Mouse (Mus musculus): ENCODE results near the gene Gm20388. TPM values are rescaled to one million over a fixed set of nuclear protein-coding genes. Genes with fewer than 3 reads are reported as not detected.

Gene Gm20388
- polyA plus RNA-seq, 1 experiment from 2014 or later, result 5.3 TPM

- WGBS, result 79% methylated on average over 12 of the region's 12 CpGs
- Histone ChIP-seq H3K9me3 (ENCODE audit: control insufficient read depth, low read length) (no peaks in the 10 kb centered on the region), H3K27ac (ENCODE audit: low read depth, low read length) (no peak overlapping the region), H3K4me1 (replicated peaks; ENCODE audit: control insufficient read depth, insufficient read depth, low read length) (peaks cover 48% of the 10 kb centered on the region), H3K27me3 (replicated peaks; ENCODE audit: control insufficient read depth, insufficient read depth, low read length) (no peaks in the 10 kb centered on the region), H3K9ac (ENCODE audit: low read depth, low read length) (no peak overlapping the region), H3K4me2 (no peak overlapping the region), H3K4me3 (ENCODE audit: low read depth, low read length) (no peak overlapping the region), H3K36me3 (ENCODE audit: control insufficient read depth, insufficient read depth, low read length) (no peaks in the 10 kb centered on the region)
- ATAC-seq (replicated peaks; ENCODE audit: low FRiP score) (no peak), DNase-seq (ENCODE audit: low spot score) (no peak)
Measured at GRCm38 (mm10) chr8:120406008-120406632, 495.5 kb downstream of the Gm20388 start.

GRCm38 (mm10) chr8:120407701-120408240 is 497.1 kb downstream of the Gm20388 start:
- Histone ChIP-seq H3K4me2 (no peak overlapping the region), H3K36me3 (ENCODE audit: control insufficient read depth, insufficient read depth, low read length) (no peaks in the 10 kb centered on the region), H3K27me3 (replicated peaks; ENCODE audit: control insufficient read depth, insufficient read depth, low read length) (no peaks in the 10 kb centered on the region), H3K4me3 (ENCODE audit: low read depth, low read length) (no peak overlapping the region), H3K27ac (ENCODE audit: low read depth, low read length) (peak overlapping the region; percentile 30; the same call in 1 of the 2 replicates), H3K9ac (ENCODE audit: low read depth, low read length) (0 out of 2 replicates have a peak overlapping the region, but pooled peaks have one; percentile 13), H3K9me3 (ENCODE audit: control insufficient read depth, low read length) (no peaks in the 10 kb centered on the region), H3K4me1 (replicated peaks; ENCODE audit: control insufficient read depth, insufficient read depth, low read length) (peaks cover 51% of the 10 kb centered on the region)
- ATAC-seq (replicated peaks; ENCODE audit: low FRiP score) (peak; percentile 50; the same call in 1 of the 2 replicates), DNase-seq (ENCODE audit: low spot score) (no peak)
- 14% methylated on average over 9 of the region's 9 CpGs for WGBS

- peak overlapping the region; percentile 30; the same call in 1 of the 2 replicates for H3K27ac ChIP-seq (ENCODE audit: low read depth, low read length)
- WGBS, result 47% methylated on average over 14 of the region's 14 CpGs
- H3K27me3 ChIP-seq (replicated peaks; ENCODE audit: control insufficient read depth, insufficient read depth, low read length), result peaks cover 3% of the 10 kb centered on the region; the same call in 1 of the 2 replicates
- ATAC-seq (replicated peaks; ENCODE audit: low FRiP score) (no peak), DNase-seq (ENCODE audit: low spot score) (no peak)
- no peak overlapping the region for H3K4me3 ChIP-seq (ENCODE audit: low read depth, low read length)
- 0 out of 2 replicates have a peak overlapping the region, but pooled peaks have one; percentile 13 for H3K9ac ChIP-seq (ENCODE audit: low read depth, low read length)
- peaks cover 52% of the 10 kb centered on the region for H3K4me1 ChIP-seq (replicated peaks; ENCODE audit: control insufficient read depth, insufficient read depth, low read length)
- H3K36me3 ChIP-seq (ENCODE audit: control insufficient read depth, insufficient read depth, low read length), result no peaks in the 10 kb centered on the region
- H3K4me2 ChIP-seq, result no peak overlapping the region
- no peaks in the 10 kb centered on the region for H3K9me3 ChIP-seq (ENCODE audit: control insufficient read depth, low read length)
Measured at GRCm38 (mm10) chr8:120408241-120409215, 497.9 kb downstream of the Gm20388 start.

GRCm38 (mm10) chr8:120409371-120410013 is 498.9 kb downstream of the Gm20388 start:
- DNase-seq (ENCODE audit: low spot score), result no peak
- peak overlapping the region; percentile 22; the same call in 1 of the 2 replicates for H3K9ac ChIP-seq (ENCODE audit: low read depth, low read length)
- no peaks in the 10 kb centered on the region for H3K36me3 ChIP-seq (ENCODE audit: control insufficient read depth, insufficient read depth, low read length)
- ATAC-seq (replicated peaks; ENCODE audit: low FRiP score), result peak; percentile 34; the same call in 1 of the 2 replicates
- no peak overlapping the region for H3K4me3 ChIP-seq (ENCODE audit: low read depth, low read length)
- H3K4me2 ChIP-seq, result no peak overlapping the region
- 58% methylated on average over 11 of the region's 11 CpGs for WGBS
- H3K27ac ChIP-seq (ENCODE audit: low read depth, low read length), result no peak overlapping the region; the same call in 1 of the 2 replicates
- H3K9me3 ChIP-seq (ENCODE audit: control insufficient read depth, low read length), result no peaks in the 10 kb centered on the region
- H3K27me3 ChIP-seq (replicated peaks; ENCODE audit: control insufficient read depth, insufficient read depth, low read length), result peaks cover 4% of the 10 kb centered on the region; the same call in 1 of the 2 replicates
- peaks cover 47% of the 10 kb centered on the region for H3K4me1 ChIP-seq (replicated peaks; ENCODE audit: control insufficient read depth, insufficient read depth, low read length)

GRCm38 (mm10) chr8:120411059-120411458 is 500.4 kb downstream of the Gm20388 start:
- Histone ChIP-seq H3K4me2 (no peak overlapping the region), H3K9me3 (ENCODE audit: control insufficient read depth, low read length) (no peaks in the 10 kb centered on the region), H3K27me3 (replicated peaks; ENCODE audit: control insufficient read depth, insufficient read depth, low read length) (peaks cover 4% of the 10 kb centered on the region; the same call in 1 of the 2 replicates), H3K27ac (ENCODE audit: low read depth, low read length) (no peak overlapping the region), H3K4me1 (replicated peaks; ENCODE audit: control insufficient read depth, insufficient read depth, low read length) (peaks cover 51% of the 10 kb centered on the region), H3K4me3 (ENCODE audit: low read depth, low read length) (no peak overlapping the region), H3K36me3 (ENCODE audit: control insufficient read depth, insufficient read depth, low read length) (no peaks in the 10 kb centered on the region), H3K9ac (ENCODE audit: low read depth, low read length) (no peak overlapping the region)
- no peak for ATAC-seq (replicated peaks; ENCODE audit: low FRiP score)
- 87% methylated on average over 14 of the region's 14 CpGs for WGBS
- no peak for DNase-seq (ENCODE audit: low spot score)

- Histone ChIP-seq H3K27me3 (replicated peaks; ENCODE audit: control insufficient read depth, insufficient read depth, low read length) (peaks cover 4% of the 10 kb centered on the region; the same call in 1 of the 2 replicates), H3K4me1 (replicated peaks; ENCODE audit: control insufficient read depth, insufficient read depth, low read length) (peaks cover 57% of the 10 kb centered on the region), H3K36me3 (ENCODE audit: control insufficient read depth, insufficient read depth, low read length) (no peaks in the 10 kb centered on the region), H3K27ac (ENCODE audit: low read depth, low read length) (no peak overlapping the region), H3K9ac (ENCODE audit: low read depth, low read length) (no peak overlapping the region), H3K4me3 (ENCODE audit: low read depth, low read length) (no peak overlapping the region), H3K4me2 (no peak overlapping the region), H3K9me3 (ENCODE audit: control insufficient read depth, low read length) (no peaks in the 10 kb centered on the region)
- no peak for DNase-seq (ENCODE audit: low spot score)
- ATAC-seq (replicated peaks; ENCODE audit: low FRiP score), result no peak
- 63% methylated on average over 8 of the region's 8 CpGs for WGBS
Measured at GRCm38 (mm10) chr8:120411862-120412261, 501.2 kb downstream of the Gm20388 start.

GRCm38 (mm10) chr8:120412357-120412756 is 501.7 kb downstream of the Gm20388 start:
- DNase-seq (ENCODE audit: low spot score) (no peak), ATAC-seq (replicated peaks; ENCODE audit: low FRiP score) (no peak)
- Histone ChIP-seq H3K36me3 (ENCODE audit: control insufficient read depth, insufficient read depth, low read length) (no peaks in the 10 kb centered on the region), H3K9me3 (ENCODE audit: control insufficient read depth, low read length) (no peaks in the 10 kb centered on the region), H3K27me3 (replicated peaks; ENCODE audit: control insufficient read depth, insufficient read depth, low read length) (peaks cover 4% of the 10 kb centered on the region; the same call in 1 of the 2 replicates), H3K4me2 (no peak overlapping the region), H3K4me1 (replicated peaks; ENCODE audit: control insufficient read depth, insufficient read depth, low read length) (peaks cover 57% of the 10 kb centered on the region), H3K4me3 (ENCODE audit: low read depth, low read length) (no peak overlapping the region), H3K27ac (ENCODE audit: low read depth, low read length) (no peak overlapping the region), H3K9ac (ENCODE audit: low read depth, low read length) (no peak overlapping the region)
- 87% methylated on average over 4 of the region's 4 CpGs for WGBS
